Mouse (Mus musculus) heart, embryonic 12.5 days (tissue): Measurements from ENCODE around the gene Slc25a27. TPM values are rescaled to one million over a fixed set of nuclear protein-coding genes. Genes with fewer than 3 reads are reported as not detected.
A peak's percentile ranks its signal among the peaks of the same experiment; 100 is the strongest.

Experiments used
- ATAC-seq: fragments of 200-750 bp; cut with Nextera tagmentation; 2 replicates; pipeline ENCODE4 v1.8.0; 2017; ENCODE audit warnings: moderate TSS enrichment, moderate library complexity; ENCODE audit not compliant: insufficient number of reproducible peaks, low FRiP score
- H3K27ac ChIP-seq: fragments of 300-500 bp; sonication (generic); 2 replicates; pipeline ENCODE4 v1.5.1; 2016; ENCODE audit warnings: mild to moderate bottlenecking, moderate library complexity; ENCODE audit not compliant: poor library complexity, severe bottlenecking
- H3K27me3 ChIP-seq: fragments of 300-500 bp; sonication (generic); replicated peaks from 2 replicates; pipeline ENCODE4 v1.6.1; 2016; ENCODE audit warnings: mild to moderate bottlenecking, moderate library complexity
- H3K36me3 ChIP-seq: fragments of 300-500 bp; sonication (generic); 2 replicates; pipeline ENCODE4 v1.6.1; 2016; ENCODE audit warnings: mild to moderate bottlenecking, moderate library complexity
- H3K4me1 ChIP-seq: fragments of 300-500 bp; sonication (generic); replicated peaks from 2 replicates; pipeline ENCODE4 v1.6.1; 2016; ENCODE audit warnings: mild to moderate bottlenecking
- H3K4me2 ChIP-seq: fragments of 300-500 bp; sonication (generic); 2 replicates; pipeline ENCODE4 v1.6.1; 2016; ENCODE audit warnings: mild to moderate bottlenecking, moderate library complexity
- H3K4me3 ChIP-seq: fragments of 300-500 bp; sonication (generic); 2 replicates; pipeline ENCODE4 v1.5.1; 2016; ENCODE audit warnings: mild to moderate bottlenecking
- H3K9ac ChIP-seq: fragments of 300-500 bp; sonication (generic); 2 replicates; pipeline ENCODE4 v1.6.1; 2016; ENCODE audit warnings: mild to moderate bottlenecking, moderate library complexity
- H3K9me3 ChIP-seq: fragments of 300-500 bp; sonication (generic); replicated peaks from 2 replicates; pipeline ENCODE4 v1.6.1; 2016; ENCODE audit warnings: mild to moderate bottlenecking, moderate library complexity
- WGBS: fragments of 180-500 bp; shearing (Covaris S2); methylation state at CpG from one replicate; pipeline ENCODE4 v1.1.7; 2016; 5-methylcytosine and 5-hydroxymethylcytosine counted together
- polyA plus RNA-seq: library from polyadenylated mRNA; unstranded; fragments of >200 nt; fragmentation: Nextera tagmentation; extraction: Ambion mirVana; gene quantifications from 2 replicates; pipeline ENCODE4 v1.2.1, GENCODE M21; 2016

The Slc25a27 gene
- polyA plus RNA-seq, result 13.5 and 16.1 TPM in 2 replicates

GRCm38 (mm10) chr17:43666576-43667289 lies at the start of gene Slc25a27:
Slc25a27 (minus strand) TSS chr17:43667214.
- 0 out of 2 replicates have a peak within 1 kb of the TSS, but pooled peaks have one; percentile 33 for H3K27ac ChIP-seq
- H3K4me2 ChIP-seq, result peak within 1 kb of the TSS; percentile 87
- H3K4me1 ChIP-seq, result peaks cover 15% of the 10 kb centered on the region
- peaks cover 3% of the 10 kb centered on the region; the same call in 1 of the 2 replicates for H3K36me3 ChIP-seq
- H3K4me3 ChIP-seq, result peak within 1 kb of the TSS; percentile 85
- H3K27me3 ChIP-seq, result no peaks in the 10 kb centered on the region
- peak within 1 kb of the TSS; percentile 82 for H3K9ac ChIP-seq
- ATAC-seq, result peak; percentile 95
- WGBS, result 2% methylated on average over 39 of the region's 41 CpGs
- no peaks in the 10 kb centered on the region for H3K9me3 ChIP-seq

- ATAC-seq, result no peak
- Histone ChIP-seq H3K9me3 (0 out of 2 replicates have a peak, but pooled peaks cover 5% of the 10 kb centered on the region), H3K4me2 (no peak overlapping the region), H3K27ac (no peak overlapping the region), H3K4me1 (peaks cover 32% of the 10 kb centered on the region), H3K9ac (no peak overlapping the region), H3K36me3 (peaks cover 3% of the 10 kb centered on the region; the same call in 1 of the 2 replicates), H3K27me3 (no peaks in the 10 kb centered on the region), H3K4me3 (no peak overlapping the region)
- WGBS, result 71% methylated on average over 7 of the region's 7 CpGs
These were observed 49.6 kb upstream of the Slc25a27 start for GRCm38 (mm10) chr17:43716601-43717000.

GRCm38 (mm10) chr17:43714191-43714590 lies 47.2 kb upstream of the Slc25a27 start:
- H3K4me2 ChIP-seq, result 0 out of 2 replicates have a peak overlapping the region, but pooled peaks have one; percentile 18
- H3K27me3 ChIP-seq, result no peaks in the 10 kb centered on the region
- no peak overlapping the region for H3K9ac ChIP-seq
- H3K9me3 ChIP-seq, result 0 out of 2 replicates have a peak, but pooled peaks cover 5% of the 10 kb centered on the region
- H3K36me3 ChIP-seq, result peaks cover 6% of the 10 kb centered on the region; the same call in 1 of the 2 replicates
- WGBS, result 17% methylated on average over 3 of the region's 3 CpGs
- H3K27ac ChIP-seq, result peak overlapping the region; percentile 75
- no peak overlapping the region for H3K4me3 ChIP-seq
- ATAC-seq, result no peak
- H3K4me1 ChIP-seq, result peaks cover 26% of the 10 kb centered on the region

GRCm38 (mm10) chr17:43711557-43712352 lies 44.7 kb upstream of the Slc25a27 start:
- Histone ChIP-seq H3K4me3 (no peak overlapping the region), H3K9me3 (0 out of 2 replicates have a peak, but pooled peaks cover 5% of the 10 kb centered on the region), H3K4me1 (peaks cover 18% of the 10 kb centered on the region), H3K27ac (peak overlapping the region; percentile 52), H3K9ac (no peak overlapping the region), H3K36me3 (peaks cover 14% of the 10 kb centered on the region), H3K27me3 (no peaks in the 10 kb centered on the region), H3K4me2 (no peak overlapping the region)
- no peak for ATAC-seq
- WGBS, result 65% methylated on average over 7 of the region's 7 CpGs

DNA sequence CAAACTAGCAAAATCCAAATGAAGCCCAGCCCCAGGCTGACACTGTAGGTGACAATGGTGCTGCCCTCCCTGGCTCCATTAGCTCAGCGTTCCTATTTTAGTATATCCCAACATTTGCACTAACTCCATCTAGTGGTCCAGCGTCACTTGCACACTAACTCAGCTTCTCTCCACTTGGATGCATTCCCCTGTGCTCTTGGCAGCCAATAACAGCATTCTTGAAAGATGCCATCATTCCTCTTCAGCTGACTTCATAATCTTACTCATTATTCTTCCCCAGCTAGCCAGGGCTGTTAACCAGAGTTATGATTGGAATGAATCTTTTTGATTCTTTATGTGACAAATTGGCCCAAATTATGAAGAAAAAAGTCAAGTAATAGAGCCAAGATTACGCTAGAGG lies 40.2 kb upstream of the Slc25a27 start:
- no peak for ATAC-seq
- Histone ChIP-seq H3K4me1 (peaks cover 7% of the 10 kb centered on the region), H3K9ac (no peak overlapping the region), H3K4me2 (no peak overlapping the region), H3K4me3 (no peak overlapping the region), H3K27me3 (no peaks in the 10 kb centered on the region), H3K9me3 (no peaks in the 10 kb centered on the region), H3K36me3 (peaks cover 17% of the 10 kb centered on the region), H3K27ac (no peak overlapping the region)
- WGBS, result 73% methylated on average over 3 of the region's 3 CpGs

DNA sequence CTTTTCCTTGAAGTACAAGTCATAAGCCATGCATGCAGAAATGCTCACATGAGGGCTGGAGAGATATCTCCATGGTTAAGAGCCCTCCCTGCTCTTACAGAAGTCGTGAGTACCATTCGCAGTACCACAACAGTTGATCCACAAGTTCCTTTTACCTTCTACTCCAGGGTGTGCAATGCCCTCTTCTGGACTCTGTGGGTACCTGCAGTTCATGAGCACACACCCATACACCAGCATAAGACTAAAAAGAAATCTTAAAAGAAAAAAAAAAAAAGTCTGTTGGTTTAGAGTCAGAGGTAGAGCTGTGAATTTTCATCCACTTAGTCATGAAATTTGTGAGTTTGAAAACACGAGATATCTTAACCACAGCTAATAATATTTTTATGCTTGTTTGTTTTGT lies 39.7 kb upstream of the Slc25a27 start:
- 84% methylated on average over 3 of the region's 3 CpGs for WGBS
- Histone ChIP-seq H3K4me2 (no peak overlapping the region), H3K36me3 (peaks cover 17% of the 10 kb centered on the region), H3K4me1 (peaks cover 2% of the 10 kb centered on the region), H3K4me3 (no peak overlapping the region), H3K9ac (no peak overlapping the region), H3K27me3 (no peaks in the 10 kb centered on the region), H3K27ac (no peak overlapping the region), H3K9me3 (no peaks in the 10 kb centered on the region)
- no peak for ATAC-seq

GRCm38 (mm10) chr17:43704216-43704930 lies 37.4 kb upstream of the Slc25a27 start:
- no peaks in the 10 kb centered on the region for H3K9me3 ChIP-seq
- H3K4me2 ChIP-seq, result no peak overlapping the region
- H3K27me3 ChIP-seq, result no peaks in the 10 kb centered on the region
- H3K36me3 ChIP-seq, result peaks cover 15% of the 10 kb centered on the region
- WGBS, result 82% methylated on average over 12 of the region's 12 CpGs
- H3K27ac ChIP-seq, result no peak overlapping the region
- H3K4me3 ChIP-seq, result no peak overlapping the region
- no peak for ATAC-seq
- H3K4me1 ChIP-seq, result no peaks in the 10 kb centered on the region
- no peak overlapping the region for H3K9ac ChIP-seq

- ATAC-seq, result no peak
- Histone ChIP-seq H3K36me3 (peaks cover 10% of the 10 kb centered on the region), H3K9me3 (0 out of 2 replicates have a peak, but pooled peaks cover 5% of the 10 kb centered on the region), H3K4me1 (0 out of 2 replicates have a peak, but pooled peaks cover 5% of the 10 kb centered on the region), H3K4me3 (no peak overlapping the region), H3K27me3 (no peaks in the 10 kb centered on the region), H3K9ac (no peak overlapping the region), H3K4me2 (no peak overlapping the region), H3K27ac (no peak overlapping the region)
- 68% methylated on average over 6 of the region's 6 CpGs for WGBS
These were observed 34.0 kb upstream of the Slc25a27 start for GRCm38 (mm10) chr17:43701060-43701459.

DNA sequence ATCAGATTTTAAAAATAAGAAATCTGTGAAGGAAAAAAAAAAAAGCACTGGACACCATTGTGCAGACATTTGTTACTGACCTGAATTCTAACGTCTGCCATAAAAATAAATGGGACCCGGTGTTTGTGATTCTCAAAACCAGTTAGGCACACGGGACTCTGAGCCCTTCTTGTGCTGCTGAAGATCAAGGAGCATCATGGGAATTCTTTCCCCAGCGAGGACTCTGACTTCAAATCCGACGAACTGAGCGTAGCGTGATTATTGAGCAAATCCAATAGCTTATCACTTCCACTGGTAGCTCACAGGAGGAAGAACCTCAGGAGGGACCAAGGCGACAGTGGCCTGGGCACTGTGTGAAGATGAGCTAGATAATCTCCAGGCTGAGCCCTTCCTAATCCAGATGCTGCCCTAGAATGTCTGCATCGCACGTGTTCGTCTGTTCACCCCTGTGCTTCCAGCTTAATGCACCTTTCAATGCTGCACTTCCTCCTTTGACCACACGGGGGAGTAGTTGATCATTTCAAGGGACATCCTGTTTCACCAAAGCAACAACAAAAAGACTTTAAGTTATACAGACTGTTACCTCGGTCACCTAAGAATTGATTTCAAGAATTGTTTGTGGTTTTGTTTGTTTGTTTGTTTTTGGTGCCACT lies 32.1 kb upstream of the Slc25a27 start:
- Histone ChIP-seq H3K27me3 (no peaks in the 10 kb centered on the region), H3K9me3 (0 out of 2 replicates have a peak, but pooled peaks cover 8% of the 10 kb centered on the region), H3K4me2 (no peak overlapping the region), H3K36me3 (peaks cover 21% of the 10 kb centered on the region), H3K4me3 (no peak overlapping the region), H3K27ac (no peak overlapping the region), H3K4me1 (0 out of 2 replicates have a peak, but pooled peaks cover 5% of the 10 kb centered on the region), H3K9ac (no peak overlapping the region)
- 41% methylated on average over 14 of the region's 14 CpGs for WGBS
- no peak for ATAC-seq

DNA sequence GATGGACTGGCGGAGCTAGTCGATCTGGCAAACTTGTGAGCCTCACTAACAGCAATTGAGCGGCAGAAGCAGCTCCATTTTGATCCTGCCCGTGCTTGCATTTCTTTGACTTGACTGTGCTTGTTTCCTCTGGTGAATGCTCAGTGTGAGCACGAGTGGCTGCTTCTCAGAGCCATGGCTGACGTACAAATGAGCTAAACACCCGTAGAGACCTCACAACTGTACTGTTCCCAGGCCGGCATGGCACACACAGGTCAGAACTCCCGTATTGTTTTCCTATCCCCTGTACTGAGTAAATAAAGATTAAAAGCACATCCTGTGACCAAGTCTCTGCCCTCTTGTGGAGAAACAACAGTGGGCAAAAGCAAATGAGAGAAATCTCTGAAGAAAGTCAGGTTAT lies 22.6 kb upstream of the Slc25a27 start:
- Histone ChIP-seq H3K27ac (0 out of 2 replicates have a peak overlapping the region, but pooled peaks have one; percentile 52), H3K9me3 (0 out of 2 replicates have a peak, but pooled peaks cover 6% of the 10 kb centered on the region), H3K36me3 (peaks cover 52% of the 10 kb centered on the region), H3K9ac (no peak overlapping the region), H3K4me1 (0 out of 2 replicates have a peak, but pooled peaks cover 3% of the 10 kb centered on the region), H3K27me3 (no peaks in the 10 kb centered on the region), H3K4me3 (no peak overlapping the region), H3K4me2 (no peak overlapping the region)
- 0 out of 2 replicates have a peak, but pooled peaks have one; percentile 59 for ATAC-seq
- 67% methylated on average over 9 of the region's 9 CpGs for WGBS
